Mouse (Mus musculus) adrenal gland (tissue): ENCODE data around the gene Rgma.

Source experiments
- intact Hi-C: fragments of 180-260 bp; cut with DNase I; formaldehyde crosslinking; loops from one replicate; pipeline ENCODE4 v1.15.1; 2025

Gene Rgma

GRCm38 (mm10) chr7:73399501-73400044 lies 24.3 kb downstream of the Rgma start:
- intact Hi-C loops, result no loop called here

DNA sequence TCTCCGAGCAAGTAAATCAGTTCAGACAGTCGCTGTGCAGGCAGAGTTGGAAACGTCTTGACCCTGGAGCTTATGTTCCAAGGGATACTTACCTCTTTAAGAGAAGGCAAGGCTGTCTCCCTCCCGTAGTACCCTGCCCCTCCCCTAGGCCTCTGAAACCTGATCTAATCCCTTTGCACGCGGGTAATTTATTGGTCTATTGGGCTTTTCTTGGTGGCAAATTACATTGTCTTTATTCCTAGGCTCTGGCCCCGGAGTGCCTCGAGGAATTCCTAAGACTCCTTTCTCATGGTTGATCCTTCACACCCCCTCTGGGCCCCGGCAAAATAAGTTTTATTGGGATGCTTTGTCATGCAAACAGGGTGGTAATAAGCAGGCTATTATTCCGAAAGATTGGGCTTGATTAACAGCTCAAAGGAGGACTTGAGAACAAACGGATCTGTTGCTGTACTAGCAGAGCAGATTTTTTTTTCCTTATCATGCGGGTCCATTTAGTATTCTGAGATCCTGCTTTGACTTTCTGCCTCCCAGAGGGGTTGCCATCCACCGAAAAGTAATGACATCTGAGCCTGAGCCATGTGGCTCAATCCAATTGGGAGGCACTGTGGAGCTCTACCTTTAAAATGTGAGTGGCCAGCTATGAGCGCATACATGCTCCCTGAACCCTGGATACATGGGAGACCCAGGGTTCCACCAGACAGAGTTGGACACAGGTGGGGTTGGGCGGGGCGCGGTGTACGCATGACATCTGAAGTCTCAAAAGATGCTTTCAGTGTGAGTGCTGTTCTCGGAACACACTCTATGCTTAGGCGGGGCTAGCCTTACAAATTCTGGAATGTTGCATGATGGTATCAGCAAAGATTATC lies 25.0 kb downstream of the Rgma start:
- intact Hi-C loops, result no loop called here

DNA sequence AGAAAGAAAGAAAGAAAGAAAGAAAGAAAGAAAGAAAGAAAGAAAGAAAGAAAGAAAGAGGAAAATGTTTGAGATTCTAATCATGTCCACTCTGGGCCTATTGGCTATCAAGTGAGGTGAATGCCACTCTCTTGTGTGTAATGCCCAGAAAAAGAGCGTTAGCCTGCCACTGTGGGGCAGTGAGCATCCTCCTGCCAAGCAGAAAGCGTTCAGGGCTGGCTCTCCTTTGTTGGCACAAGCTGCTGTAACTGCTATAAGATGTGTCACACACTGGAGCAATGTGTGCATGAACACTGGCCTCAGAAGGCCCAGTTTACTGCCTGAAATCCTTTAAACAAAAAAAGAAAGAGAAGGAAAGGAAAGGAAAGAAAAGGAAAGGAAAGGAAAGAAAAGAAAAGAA lies 26.8 kb downstream of the Rgma start:
- intact Hi-C loops, result no loop called here

DNA sequence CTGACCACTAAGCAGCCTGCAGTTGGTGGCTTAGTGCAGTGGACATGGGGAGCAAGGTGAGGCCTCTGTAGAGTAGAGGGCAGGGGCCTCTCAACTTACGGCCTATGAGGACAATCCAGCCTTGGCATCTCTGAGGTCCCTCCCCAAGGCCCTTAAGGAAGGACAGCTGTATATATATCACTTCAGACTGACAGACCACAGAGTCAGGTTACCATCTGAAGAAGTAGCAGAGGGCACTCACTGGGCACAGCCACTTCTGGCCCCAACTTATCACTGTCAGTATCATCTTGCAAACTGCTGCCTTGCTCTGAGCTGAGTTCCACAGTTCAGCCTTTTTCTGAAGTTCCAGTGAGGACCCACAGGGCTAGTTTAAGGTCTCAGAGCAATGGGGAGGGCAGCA lies 27.4 kb downstream of the Rgma start:
- intact Hi-C loops, result no loop called here

GRCm38 (mm10) chr7:73403538-73403937 lies 28.2 kb downstream of the Rgma start:
- intact Hi-C loops, result no loop called here

DNA sequence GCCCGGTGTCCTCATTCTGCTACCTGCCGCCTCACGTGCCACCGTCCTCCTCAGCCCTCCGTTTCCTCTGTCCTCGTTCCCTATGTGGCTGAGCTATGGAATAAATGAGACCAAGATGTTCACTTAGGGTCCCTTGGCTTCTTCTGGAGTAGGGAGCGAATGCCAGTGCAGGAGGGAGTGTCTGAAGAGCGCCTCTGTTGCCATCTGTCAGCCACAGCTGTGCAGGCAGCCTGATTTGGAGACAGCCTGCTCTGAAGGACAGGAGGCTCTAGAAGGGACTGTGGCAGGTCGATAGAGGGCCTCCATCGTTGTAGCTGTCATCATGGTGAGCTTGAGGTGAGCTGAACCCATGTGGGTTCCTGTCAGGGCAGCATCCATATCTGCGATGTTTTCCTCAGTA lies 30.2 kb downstream of the Rgma start:
- intact Hi-C loops, result no loop called here

DNA sequence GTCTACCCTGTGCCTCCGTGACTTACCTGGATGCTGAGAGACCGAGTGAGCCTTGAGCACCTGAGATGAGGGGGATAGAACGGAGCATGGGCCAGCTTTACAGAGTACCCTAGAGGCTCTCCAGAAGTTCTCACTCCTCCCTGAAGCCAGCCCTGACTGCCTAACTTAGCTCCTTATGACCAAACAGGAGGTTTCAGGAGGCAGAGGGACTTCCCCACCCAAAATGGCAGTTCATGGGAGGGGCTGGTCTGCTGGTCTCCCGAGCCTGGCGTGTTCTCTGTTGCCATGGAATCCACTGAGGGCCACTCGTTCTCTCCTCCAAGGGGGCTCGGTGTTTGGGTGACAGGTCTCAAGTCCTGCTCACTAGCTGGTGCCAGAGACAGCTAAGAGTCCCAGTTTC lies 36.2 kb downstream of the Rgma start:
- intact Hi-C loops, result no loop called here

DNA sequence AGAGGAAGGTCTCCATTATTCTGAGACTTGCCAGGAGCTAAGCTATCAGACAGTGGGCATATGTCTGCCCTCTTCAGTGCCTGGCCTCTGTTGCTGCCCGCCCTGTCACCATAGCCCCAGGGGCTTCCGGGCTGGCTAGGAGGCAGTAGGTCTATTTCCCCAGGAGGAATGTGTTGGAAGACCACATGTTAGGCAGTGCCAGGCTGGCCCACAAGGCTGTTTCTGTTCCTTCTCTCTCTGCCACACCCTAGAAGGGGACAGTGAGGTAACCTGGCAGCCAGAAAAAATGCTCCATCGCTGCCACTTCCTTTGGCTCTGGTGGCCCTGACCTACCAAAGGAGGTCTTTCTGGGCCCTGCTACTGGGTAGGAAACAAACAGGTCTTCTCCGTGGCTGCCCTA lies 36.7 kb downstream of the Rgma start:
- intact Hi-C loops, result no loop called here

DNA sequence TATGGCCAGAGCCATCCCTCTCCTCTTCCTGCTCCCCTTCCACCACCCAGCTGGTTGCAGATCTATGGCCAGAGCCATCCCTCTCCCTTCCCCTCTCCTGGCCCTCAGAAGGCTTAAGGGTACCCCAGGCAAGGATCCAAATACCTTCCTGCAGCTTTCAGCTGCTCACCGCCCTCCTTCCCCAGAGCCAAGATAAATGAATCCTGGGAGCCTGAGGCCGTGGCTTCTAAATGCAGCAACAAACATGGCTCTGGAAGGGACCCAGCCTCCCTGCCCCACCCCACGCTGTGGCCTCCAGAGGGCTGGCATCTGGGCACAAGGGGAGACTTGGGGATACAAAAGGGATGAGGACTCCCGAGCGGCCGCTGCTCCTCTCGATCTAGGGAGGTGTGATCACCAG lies 37.1 kb downstream of the Rgma start:
- intact Hi-C loops, result no loop called here

DNA sequence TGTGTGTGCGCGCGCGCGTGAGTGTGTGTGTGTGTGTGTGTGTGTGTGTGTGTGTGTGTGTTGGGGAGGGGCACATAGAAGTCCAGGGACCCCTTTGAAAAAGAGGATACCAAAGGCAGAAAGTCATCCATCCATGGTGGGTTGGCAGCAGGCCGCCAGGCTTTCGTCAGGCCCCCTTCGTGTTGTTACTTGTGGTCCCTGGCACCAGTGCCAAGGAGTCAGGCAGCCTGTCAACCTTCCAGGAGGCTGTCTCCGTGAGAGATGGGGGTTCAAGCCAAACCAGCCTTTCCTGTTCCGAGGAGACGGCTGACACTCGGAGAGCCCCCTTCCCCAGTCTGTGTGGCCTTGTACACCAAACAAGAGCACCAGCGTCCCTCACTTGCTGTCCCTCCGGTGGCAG lies 38.9 kb downstream of the Rgma start:
- intact Hi-C loops, result no loop called here

DNA sequence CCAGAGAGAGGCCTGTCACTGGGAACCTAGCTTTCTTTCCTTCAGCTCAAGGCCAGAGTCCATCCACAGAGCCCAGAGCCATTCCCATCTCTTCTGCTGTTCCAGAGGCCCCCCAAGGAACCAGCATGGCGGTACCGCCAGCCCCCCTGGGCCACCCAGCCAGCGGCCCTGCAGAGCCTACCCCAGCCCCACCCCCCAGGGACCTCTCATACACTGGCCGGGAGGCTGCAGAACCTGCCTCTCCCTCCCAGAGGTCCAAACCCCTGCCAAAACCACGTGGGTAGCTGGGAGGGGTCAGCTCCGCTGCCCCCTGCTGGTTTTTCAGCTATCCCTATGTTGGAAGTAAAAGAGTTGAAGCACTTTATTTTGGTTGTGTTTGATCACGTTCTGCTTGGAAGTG lies 44.1 kb downstream of the Rgma start:
- intact Hi-C loops, result no loop called here

GRCm38 (mm10) chr7:73420827-73421226 lies 45.5 kb downstream of the Rgma start:
- intact Hi-C loops, result loop anchor here (5.0 kb wide), 1 partner anchor 44 kb away; the partner anchor contains the start of gene Rgma

DNA sequence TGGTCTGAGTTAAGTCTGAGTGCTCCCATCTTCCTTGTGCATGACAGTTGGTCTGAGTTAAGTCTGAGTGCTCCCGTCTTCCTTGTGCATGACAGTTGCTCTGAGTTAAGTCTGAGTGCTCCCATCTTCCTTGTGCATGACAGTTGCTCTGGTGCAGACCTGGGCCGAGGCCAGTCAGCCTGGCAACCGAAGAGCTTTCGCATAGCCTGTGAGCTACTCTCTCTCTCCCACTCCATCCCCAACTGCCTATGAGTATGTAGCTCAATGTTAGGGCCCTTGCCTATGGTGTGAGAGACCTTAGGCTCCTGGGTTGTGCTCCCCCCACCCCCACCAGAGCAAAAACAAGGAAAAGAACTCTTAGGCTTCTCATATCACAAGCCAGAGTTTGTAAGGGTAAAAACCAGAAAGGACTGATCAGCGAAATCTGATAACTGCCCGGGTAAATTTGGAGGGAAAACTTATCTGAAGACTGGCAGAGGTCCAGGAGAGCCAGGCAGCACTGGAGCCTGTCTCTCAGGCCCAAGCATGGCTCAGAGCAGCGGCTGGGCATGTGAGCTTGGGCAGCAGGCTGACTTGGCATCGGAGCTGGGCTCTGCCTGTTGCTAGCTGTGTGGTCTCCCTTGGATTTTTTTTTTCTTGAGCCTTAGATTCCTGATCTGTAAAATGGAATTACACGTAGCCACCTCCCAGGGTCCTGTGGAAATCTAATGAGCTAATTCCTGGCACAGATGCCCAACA lies 46.1 kb downstream of the Rgma start:
- intact Hi-C loops, result loop anchor here (1.0 to 5.0 kb wide), 2 partner anchors 44 to 1021 kb away; partner anchors contain the start of gene Rgma

GRCm38 (mm10) chr7:73422223-73423113 lies 47.2 kb downstream of the Rgma start:
- intact Hi-C loops, result loop anchor here (1.0 to 5.0 kb wide), 2 partner anchors 45 to 1022 kb away; partner anchors contain the start of gene Rgma

GRCm38 (mm10) chr7:73423236-73423635 lies 47.9 kb downstream of the Rgma start:
- intact Hi-C loops, result loop anchor here (5.0 kb wide), 1 partner anchor 46 kb away; the partner anchor contains the start of gene Rgma

GRCm38 (mm10) chr7:73424243-73424642 lies 48.9 kb downstream of the Rgma start:
- intact Hi-C loops, result loop anchor here (5.0 kb wide), 1 partner anchor 47 kb away; the partner anchor contains the start of gene Rgma

DNA sequence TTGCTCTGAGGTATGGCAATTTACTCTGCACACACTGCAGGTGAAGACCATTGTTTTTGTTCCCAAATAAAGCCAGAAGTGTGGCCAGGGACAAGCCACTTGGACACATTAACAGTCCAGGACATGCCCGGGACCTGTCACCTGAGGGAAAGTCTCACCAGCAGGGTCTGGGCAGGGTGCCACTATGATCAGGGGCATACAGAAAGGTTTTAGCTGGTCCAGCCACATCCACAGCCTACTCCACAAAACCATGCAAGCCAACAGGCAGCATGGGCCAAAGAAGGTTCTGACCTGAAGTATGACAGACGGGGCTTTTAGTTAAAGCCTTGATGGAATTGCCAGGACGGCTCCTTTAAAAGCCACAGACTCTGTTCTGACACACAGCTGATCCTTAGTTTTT lies 49.4 kb downstream of the Rgma start:
- intact Hi-C loops, result loop anchor here (5.0 kb wide), 1 partner anchor 47 kb away; the partner anchor contains the start of gene Rgma

- intact Hi-C loops, result no loop called here
These were observed 50.1 kb downstream of the Rgma start for GRCm38 (mm10) chr7:73425451-73425850.

DNA sequence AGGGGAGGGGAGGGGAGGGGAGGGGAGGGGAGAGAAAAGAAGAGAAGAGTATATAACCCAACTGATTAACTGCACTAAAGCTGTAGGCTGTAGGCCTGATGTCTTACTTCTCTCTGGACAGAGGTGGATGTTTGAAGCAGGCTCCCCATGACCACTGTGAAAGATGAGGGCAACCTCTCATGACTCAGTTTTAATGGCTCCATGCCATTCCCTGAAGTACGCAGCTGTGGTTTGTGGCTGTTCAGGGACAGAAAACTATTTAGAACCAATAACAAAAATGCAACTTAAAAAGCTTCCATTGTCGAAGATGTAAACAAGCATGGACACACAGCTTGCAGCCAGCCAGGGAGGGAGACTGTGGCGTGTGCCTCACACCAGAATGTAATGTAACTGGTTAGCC lies 50.9 kb downstream of the Rgma start:
- intact Hi-C loops, result no loop called here

DNA sequence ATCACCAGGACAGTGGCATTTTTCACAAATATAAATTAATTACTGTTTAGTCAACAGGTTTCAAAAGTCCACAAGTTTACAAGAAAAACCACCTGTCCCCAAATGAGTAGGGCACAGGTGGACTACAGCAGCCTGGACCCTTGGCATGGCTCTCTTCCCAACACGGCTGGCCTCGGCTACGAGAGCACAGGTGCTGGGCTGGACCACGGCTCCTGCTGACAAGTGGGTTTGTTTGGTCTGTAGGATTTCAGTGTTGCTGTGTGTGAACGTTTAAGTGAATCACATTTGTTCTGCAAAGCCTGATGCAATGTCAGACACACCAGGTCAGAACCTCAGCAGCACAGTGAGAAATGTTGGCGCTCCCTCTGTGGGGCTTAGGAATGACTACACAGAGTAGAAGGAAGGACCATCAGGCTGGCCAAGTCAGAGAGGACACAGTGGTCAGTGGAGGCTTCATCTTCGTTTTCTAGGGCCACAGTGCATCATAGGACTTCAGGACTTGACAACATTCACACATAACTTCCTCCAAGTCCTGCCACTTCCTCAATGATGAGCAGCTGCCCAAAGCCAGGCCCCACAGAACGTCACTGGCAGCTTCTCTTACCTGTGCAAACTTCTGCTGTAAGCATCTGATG lies 51.6 kb downstream of the Rgma start:
- intact Hi-C loops, result no loop called here
